Mouse (Mus musculus) midbrain, embryonic 11.5 days (tissue): ENCODE measurements around the gene Tnks2. TPM values are rescaled to one million over a fixed set of nuclear protein-coding genes. Genes with fewer than 3 reads are reported as not detected.

ENCODE experiments used
- ATAC-seq: fragments of 200-750 bp; cut with Nextera tagmentation; 2 replicates; pipeline ENCODE4 v1.8.0; 2017; ENCODE audit warnings: moderate TSS enrichment, moderate library complexity; ENCODE audit not compliant: low FRiP score
- DNase-seq: peaks from one replicate; pipeline ENCODE4 v3.0.0; 2015; ENCODE audit warnings: low spot score; ENCODE audit errors: missing footprints
- H3K27ac ChIP-seq: fragments of 300-500 bp; sonication (generic); 2 replicates; pipeline ENCODE4 v1.5.1; 2014; ENCODE audit warnings: low read depth, low read length
- H3K27me3 ChIP-seq: fragments of 300-500 bp; sonication (generic); 2 replicates; pipeline ENCODE4 v1.6.1; 2014; ENCODE audit warnings: mild to moderate bottlenecking, low read length, moderate library complexity, mixed read lengths; ENCODE audit not compliant: control insufficient read depth, insufficient read depth
- H3K36me3 ChIP-seq: fragments of 300-500 bp; sonication (generic); 2 replicates; pipeline ENCODE4 v1.6.1; 2014; ENCODE audit warnings: mild to moderate bottlenecking, low read length, moderate library complexity, mixed read lengths; ENCODE audit not compliant: control insufficient read depth, insufficient read depth
- H3K4me1 ChIP-seq: fragments of 300-500 bp; sonication (generic); 2 replicates; pipeline ENCODE4 v1.6.1; 2014; ENCODE audit warnings: low read length; ENCODE audit not compliant: control insufficient read depth, insufficient read depth
- H3K4me2 ChIP-seq: fragments of 300-500 bp; sonication (generic); 2 replicates; pipeline ENCODE4 v1.6.1; 2014; ENCODE audit warnings: mild to moderate bottlenecking, moderate library complexity
- H3K4me3 ChIP-seq: fragments of 300-500 bp; sonication (generic); 2 replicates; pipeline ENCODE4 v1.5.1; 2014; ENCODE audit warnings: low read depth, low read length
- H3K9ac ChIP-seq: fragments of 300-500 bp; sonication (generic); 2 replicates; pipeline ENCODE4 v1.6.1; 2014; ENCODE audit warnings: low read length
- H3K9me3 ChIP-seq: fragments of 300-500 bp; sonication (generic); 2 replicates; pipeline ENCODE4 v1.6.1; 2016; ENCODE audit warnings: low read length; ENCODE audit not compliant: control insufficient read depth
- WGBS: fragments of 180-500 bp; shearing (Covaris S2); extraction: QIAGEN DNeasy Blood & Tissue Kit; methylation state at CpG from one replicate; pipeline ENCODE4 v1.1.7; 2014; 5-methylcytosine and 5-hydroxymethylcytosine counted together
- polyA plus RNA-seq: library from polyadenylated mRNA; unstranded; fragments of >200 nt; fragmentation: Nextera tagmentation; extraction: Ambion mirVana; gene quantifications from 2 replicates; pipeline ENCODE4 v1.2.1, GENCODE M21; 2014

Gene Tnks2
- polyA plus RNA-seq, 1 experiment from 2014 or later = 76.3 TPM

GRCm38 (mm10) chr19:36919466-36919865 is 85.4 kb downstream of the Tnks2 start, which contains the start of gene Fgfbp3:
Gene Fgfbp3 (minus strand): TSS chr19:36919615.
- ATAC-seq (peak; percentile 74), DNase-seq (peak; percentile 92)
- Histone ChIP-seq H3K4me2 (peak within 1 kb of the TSS; percentile 72), H3K27me3 (no peaks in the 10 kb centered on the region), H3K4me3 (peak within 1 kb of the TSS; percentile 90), H3K9me3 (no peaks in the 10 kb centered on the region), H3K4me1 (peaks cover 9% of the 10 kb centered on the region), H3K36me3 (no peaks in the 10 kb centered on the region), H3K27ac (peak within 1 kb of the TSS; percentile 95), H3K9ac (peak within 1 kb of the TSS; percentile 96)
- whole genome bisulfite sequencing = 7% methylated on average over 12 of the region's 12 CpGs

- WGBS = 35% methylated on average over 2 of the region's 2 CpGs
- Histone ChIP-seq H3K4me3 (no peak overlapping the region), H3K9me3 (no peaks in the 10 kb centered on the region), H3K36me3 (no peaks in the 10 kb centered on the region), H3K4me2 (no peak overlapping the region), H3K9ac (no peak overlapping the region), H3K27ac (no peak overlapping the region), H3K27me3 (no peaks in the 10 kb centered on the region), H3K4me1 (peaks cover 11% of the 10 kb centered on the region; the same call in 1 of the 2 replicates)
- ATAC-seq = no peak
- DNase-seq = no peak
Observed at GRCm38 (mm10) chr19:36922015-36922414, 88.0 kb downstream of the Tnks2 start.

DNA sequence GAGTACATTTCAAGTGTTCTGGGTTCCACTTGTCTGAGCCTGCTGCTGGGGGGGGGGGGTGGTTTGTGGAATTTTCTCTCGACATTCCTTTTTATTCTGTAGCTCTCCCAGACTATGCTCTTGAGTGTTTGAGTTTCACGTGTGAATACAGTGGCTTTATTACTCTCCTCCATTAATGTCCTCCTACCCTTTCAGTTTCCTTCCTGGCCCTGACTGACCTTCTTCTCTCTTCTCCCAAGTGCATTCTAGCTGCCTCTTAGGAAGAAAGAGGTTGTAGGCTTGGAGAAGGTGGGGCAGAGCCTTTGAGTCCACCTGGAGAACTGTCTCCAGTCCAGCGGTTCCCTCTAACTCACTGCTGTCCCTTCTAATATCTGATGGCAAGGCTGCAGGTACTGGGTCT is 88.9 kb downstream of the Tnks2 start:
- WGBS = 75% methylated on average over 3 of the region's 3 CpGs
- no peak for ATAC-seq

DNA sequence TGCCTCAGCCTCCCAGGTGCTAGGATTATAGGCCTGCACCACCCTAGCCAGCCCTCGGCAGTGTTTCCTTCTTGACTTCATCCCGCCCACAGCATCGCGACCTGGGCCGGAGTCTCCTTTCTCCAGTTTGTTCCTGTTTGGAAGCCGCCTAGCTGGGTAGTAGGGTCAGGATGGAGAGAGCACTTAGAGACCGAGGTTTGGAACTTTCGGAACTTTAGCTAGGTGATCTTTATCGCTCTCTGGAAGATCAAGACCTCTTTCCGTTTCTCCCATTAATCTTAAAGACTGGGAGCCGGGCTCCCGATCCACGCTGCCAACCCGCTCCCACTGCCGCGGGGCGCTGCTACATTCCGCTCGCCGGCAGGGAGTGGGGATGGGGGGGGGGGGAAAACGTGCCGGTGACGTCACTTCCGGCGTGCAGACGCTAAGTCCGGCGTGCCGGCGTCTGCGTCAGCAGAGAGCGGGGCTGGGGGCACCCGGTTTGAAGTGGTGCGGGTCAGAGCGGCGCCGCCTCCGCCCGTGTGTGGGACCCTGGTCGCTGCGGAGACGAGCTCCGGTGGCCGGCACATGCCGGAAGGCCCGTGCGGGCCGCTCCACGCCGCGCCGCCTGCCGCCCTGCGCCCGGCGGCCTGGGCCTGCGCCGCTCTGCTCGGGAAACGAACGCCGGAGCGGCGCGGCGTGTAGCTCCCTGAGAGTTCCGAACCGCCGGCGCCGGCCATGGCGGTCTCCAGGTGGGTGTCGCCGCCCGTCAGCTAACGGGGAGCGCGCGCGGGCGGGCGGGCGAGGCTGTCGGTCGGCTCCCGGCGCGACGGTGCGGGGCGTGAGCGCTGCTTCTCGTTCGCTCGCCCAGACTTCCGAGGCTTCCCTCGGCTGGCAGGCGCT is 91.9 kb downstream of the Tnks2 start, which contains the start of gene Btaf1:
Btaf1 (plus strand) TSS at position 409 of the 882 bp plus-strand sequence.
- H3K4me2 ChIP-seq = peak within 1 kb of the TSS; percentile 58
- H3K27ac ChIP-seq = peak within 1 kb of the TSS; percentile 79
- ATAC-seq = peak; percentile 98
- H3K27me3 ChIP-seq = no peaks in the 10 kb centered on the region
- peak within 1 kb of the TSS; percentile 92 for H3K9ac ChIP-seq
- H3K4me3 ChIP-seq = peak within 1 kb of the TSS; percentile 96
- H3K9me3 ChIP-seq = no peaks in the 10 kb centered on the region
- peaks cover 6% of the 10 kb centered on the region; the same call in 1 of the 2 replicates for H3K4me1 ChIP-seq
- WGBS = under 1% methylated on average over 96 of the region's 98 CpGs
- DNase-seq = peak; percentile 99
- no peaks in the 10 kb centered on the region for H3K36me3 ChIP-seq

More for the DNA sequence above, 88.9 kb downstream of the Tnks2 start:
- Histone ChIP-seq H3K36me3 (no peaks in the 10 kb centered on the region), H3K4me1 (peaks cover 8% of the 10 kb centered on the region; the same call in 1 of the 2 replicates), H3K27me3 (no peaks in the 10 kb centered on the region), H3K27ac (no peak overlapping the region), H3K9ac (no peak overlapping the region), H3K4me2 (no peak overlapping the region), H3K9me3 (no peaks in the 10 kb centered on the region), H3K4me3 (no peak overlapping the region)
- DNase-seq = no peak

DNA sequence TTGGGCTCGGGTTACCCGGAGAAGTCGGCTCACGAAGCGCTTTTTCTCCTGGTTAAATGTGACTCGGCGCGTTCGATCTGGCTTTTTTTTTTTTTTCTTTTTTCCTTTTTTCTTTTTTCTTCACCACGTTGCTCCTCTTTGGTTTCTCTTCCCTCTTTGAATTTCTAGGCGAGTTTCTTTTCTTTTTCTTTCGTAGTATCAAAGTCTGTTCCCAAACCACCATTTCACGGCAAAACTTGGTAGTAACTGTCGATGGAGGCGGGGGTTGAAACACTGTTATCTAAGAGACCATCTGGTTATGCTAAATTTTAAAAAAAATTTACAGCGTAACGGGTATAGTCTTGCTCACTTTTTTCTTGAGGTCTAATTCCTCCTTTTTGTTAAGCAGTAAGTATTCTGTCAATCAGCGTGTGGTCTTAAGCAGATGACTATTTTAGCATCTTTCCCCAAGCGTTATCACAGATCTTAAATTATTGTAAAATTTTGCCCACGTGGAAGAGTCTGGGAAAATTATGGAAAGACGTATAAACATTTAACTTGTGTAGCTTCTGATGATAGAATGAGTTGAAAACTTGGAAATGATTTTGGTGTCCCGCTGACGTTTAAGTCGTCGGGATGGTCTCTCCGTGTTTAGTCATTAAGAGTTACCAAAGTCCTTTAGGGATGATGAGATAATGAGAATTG is 92.7 kb downstream of the Tnks2 start:
- DNase-seq (peak; percentile 92), ATAC-seq (no peak)
- Histone ChIP-seq H3K4me3 (peak overlapping the region; percentile 96), H3K4me1 (peaks cover 6% of the 10 kb centered on the region; the same call in 1 of the 2 replicates), H3K27ac (peak overlapping the region; percentile 79), H3K9me3 (no peaks in the 10 kb centered on the region), H3K4me2 (peak overlapping the region; percentile 42), H3K27me3 (no peaks in the 10 kb centered on the region), H3K36me3 (no peaks in the 10 kb centered on the region), H3K9ac (peak overlapping the region; percentile 92)
- WGBS = 2% methylated on average over 26 of the region's 26 CpGs

- Histone ChIP-seq H3K36me3 (no peaks in the 10 kb centered on the region), H3K27ac (no peak overlapping the region), H3K4me2 (peak overlapping the region; percentile 42), H3K27me3 (no peaks in the 10 kb centered on the region), H3K9ac (no peak overlapping the region), H3K4me3 (no peak overlapping the region), H3K9me3 (no peaks in the 10 kb centered on the region), H3K4me1 (peaks cover 6% of the 10 kb centered on the region; the same call in 1 of the 2 replicates)
- WGBS = 88% methylated on average over 6 of the region's 6 CpGs
- no peak for DNase-seq
- ATAC-seq = no peak
Observed at GRCm38 (mm10) chr19:36927800-36928361, 93.8 kb downstream of the Tnks2 start.

DNA sequence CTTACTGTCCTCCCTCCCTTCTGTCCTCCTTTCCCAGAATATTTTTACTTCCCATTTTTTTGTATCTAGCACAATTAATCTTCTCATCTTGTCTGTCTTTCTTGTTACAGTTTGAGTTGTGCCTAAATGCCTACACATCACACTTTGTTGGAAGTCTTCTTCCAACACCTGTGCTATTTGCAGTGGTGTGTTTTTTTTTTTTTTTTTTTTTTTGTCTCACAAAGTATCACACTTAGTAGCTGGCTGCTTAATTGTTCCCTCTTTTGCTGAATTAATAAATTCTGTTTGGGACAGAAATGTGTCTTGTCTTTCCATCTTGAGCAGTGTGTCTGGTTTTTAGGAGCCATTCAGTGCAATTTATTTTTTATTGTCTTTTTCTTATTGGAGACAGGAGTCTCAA is 95.8 kb downstream of the Tnks2 start:
- no peaks in the 10 kb centered on the region for H3K9me3 ChIP-seq
- ATAC-seq (no peak), DNase-seq (no peak)
- no peak overlapping the region for H3K4me2 ChIP-seq
- no peak overlapping the region for H3K4me3 ChIP-seq
- no peaks in the 10 kb centered on the region for H3K27me3 ChIP-seq
- H3K9ac ChIP-seq = no peak overlapping the region
- peaks cover 5% of the 10 kb centered on the region; the same call in 1 of the 2 replicates for H3K4me1 ChIP-seq
- H3K27ac ChIP-seq = no peak overlapping the region
- H3K36me3 ChIP-seq = no peaks in the 10 kb centered on the region

GRCm38 (mm10) chr19:36932097-36932496 is 98.1 kb downstream of the Tnks2 start:
- Histone ChIP-seq H3K27ac (no peak overlapping the region), H3K4me3 (no peak overlapping the region), H3K36me3 (no peaks in the 10 kb centered on the region), H3K4me2 (no peak overlapping the region), H3K9ac (no peak overlapping the region), H3K27me3 (no peaks in the 10 kb centered on the region), H3K4me1 (no peaks in the 10 kb centered on the region), H3K9me3 (no peaks in the 10 kb centered on the region)
- DNase-seq (no peak), ATAC-seq (no peak)
